8 mouse cellular contexts compared by ENCODE assay signal in the genomic region with DNA sequence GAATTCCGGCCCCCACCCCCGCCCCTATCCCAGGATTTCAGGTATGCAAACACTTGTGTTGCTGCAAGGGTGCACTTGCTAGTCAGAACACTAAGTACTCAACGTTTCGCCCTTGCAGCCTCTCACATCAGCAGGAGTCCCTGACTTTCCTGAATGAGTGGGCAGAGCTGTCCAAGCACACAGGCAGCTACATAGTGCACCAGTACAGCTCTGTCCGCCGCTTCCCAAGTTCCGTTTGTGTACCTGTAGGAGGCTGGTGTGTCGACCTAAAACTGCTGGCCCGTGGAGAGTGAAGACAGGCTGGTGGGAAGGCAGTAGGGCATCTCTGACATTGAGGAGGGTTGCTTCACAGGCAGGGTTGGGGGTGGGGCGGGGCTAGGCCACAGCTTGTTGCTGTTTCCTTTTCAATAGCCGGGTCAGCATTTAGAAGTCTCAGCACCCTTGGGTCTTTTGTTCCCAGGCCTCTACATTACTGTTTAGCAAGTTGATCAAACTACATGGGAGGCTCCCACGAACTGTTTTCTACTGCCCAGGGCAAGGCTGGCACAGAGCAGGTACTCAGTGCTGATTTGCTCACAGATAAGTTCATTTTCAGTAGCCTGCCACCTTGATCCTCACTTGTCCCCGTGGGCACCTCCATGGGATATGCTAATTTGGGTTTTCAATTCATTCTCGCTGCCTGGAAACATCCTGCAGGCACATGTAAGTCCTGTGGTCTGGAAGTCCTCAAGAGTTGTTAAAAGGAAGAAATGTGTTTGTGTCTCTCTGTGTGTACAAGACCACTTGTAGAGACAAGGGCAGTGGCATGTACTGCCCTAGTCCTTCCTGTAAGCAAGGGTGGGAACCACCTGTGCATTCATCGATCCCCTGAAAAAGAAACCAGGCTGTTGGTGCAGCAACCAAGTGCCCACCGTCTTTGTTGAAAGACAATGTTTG. TPM values are rescaled to one million over a fixed set of nuclear protein-coding genes. Genes with fewer than 3 reads are reported as not detected.
DNase-seq lines count a peak whose midpoint lies in the region; ATAC-seq and TF ChIP-seq lines count a peak whose summit lies in the region.

No protein-coding gene starts in this region.

- no peak for DNase-seq in left cerebral cortex, adult 2 months (ENCODE audit: extremely low spot score in 1 of 2, low spot score in 2 of 2)
- DNase-seq in left cerebral cortex, adult 8-10 months (ENCODE audit: low spot score in 2 of 2) = no peak
- DNase-seq in hindbrain, embryonic 14.5 days (ENCODE audit: low spot score) = no peak
- no peak for DNase-seq in liver, embryonic 11.5 days (ENCODE audit: low spot score)
- no peak for DNase-seq in right cerebral cortex, postnatal 4 days
- no peak for DNase-seq in gastrocnemius, adult 18-20 months (ENCODE audit: low spot score)

- peaks cover 16% of the 10 kb centered on the region for H3K4me1 ChIP-seq in bone marrow, adult 2 months (ENCODE audit: control insufficient read depth, insufficient read depth, low read length)
- H3K4me1 ChIP-seq in hindbrain, embryonic 14.5 days (replicated peaks; ENCODE audit: control insufficient read depth, insufficient read depth, low read length) = peaks cover 8% of the 10 kb centered on the region; the same call in 1 of the 2 replicates
- H3K4me1 ChIP-seq in liver, embryonic 11.5 days (replicated peaks; ENCODE audit: control insufficient read depth, insufficient read depth, low read length) = peaks cover 41% of the 10 kb centered on the region
- peaks cover 42% of the 10 kb centered on the region for H3K4me1 ChIP-seq in small intestine, adult 2 months (ENCODE audit: control insufficient read depth, insufficient read depth, insufficient read length, low read length)

- peak overlapping the region; percentile 87 for H3K4me3 ChIP-seq in left cerebral cortex, adult 2 months
- no peak overlapping the region for H3K4me3 ChIP-seq in bone marrow, adult 2 months (replicated peaks; ENCODE audit: control insufficient read depth, low read depth, low read length)
- H3K4me3 ChIP-seq in hindbrain, embryonic 14.5 days (replicated peaks; ENCODE audit: low read length) = no peak overlapping the region
- peak overlapping the region; percentile 68 for H3K4me3 ChIP-seq in liver, embryonic 11.5 days (ENCODE audit: low read depth, low read length)
- no peak overlapping the region for H3K4me3 ChIP-seq in small intestine, adult 2 months (ENCODE audit: low read depth, low read length)

- no peak for ATAC-seq in hindbrain, embryonic 14.5 days (ENCODE audit: low FRiP score)
- ATAC-seq in liver, embryonic 11.5 days (replicated peaks; ENCODE audit: low FRiP score) = peak; percentile 1; the same call in 1 of the 2 replicates

- 49% methylated on average over 16 of the region's 16 CpGs for WGBS in bone marrow, adult 2 months
- 20% methylated on average over 16 of the region's 16 CpGs for WGBS in hindbrain, embryonic 14.5 days
- WGBS in liver, embryonic 11.5 days = 35% methylated on average over 16 of the region's 16 CpGs
- 54% methylated on average over 16 of the region's 16 CpGs for WGBS in small intestine, adult 2 months

- H3K27me3 ChIP-seq in hindbrain, embryonic 14.5 days (ENCODE audit: control insufficient read depth, insufficient read depth, low read length) = no peaks in the 10 kb centered on the region; the same call in 1 of the 2 replicates
- H3K27me3 ChIP-seq in liver, embryonic 11.5 days (replicated peaks; ENCODE audit: control insufficient read depth, insufficient read depth, low read length) = no peaks in the 10 kb centered on the region
- H3K27me3 ChIP-seq in small intestine, adult 2 months (ENCODE audit: control insufficient read depth, insufficient read depth, low read length) = no peaks in the 10 kb centered on the region

- TF ChIP-seq CTCF in left cerebral cortex, adult 2 months (IDR thresholded peaks at IDR 0.05) = no peak
- no peak for TF ChIP-seq CTCF in bone marrow, adult 2 months (IDR thresholded peaks at IDR 0.05; ENCODE audit: control insufficient read depth, insufficient read depth, low read length)
- no peak for TF ChIP-seq CTCF in small intestine, adult 2 months (IDR thresholded peaks at IDR 0.05; ENCODE audit: extremely low read depth, insufficient read length, insufficient replicate concordance, low read depth, low read length)

- peak overlapping the region; percentile 89 for H3K4me2 ChIP-seq in hindbrain, embryonic 14.5 days (replicated peaks)
- peak overlapping the region; percentile 68 for H3K4me2 ChIP-seq in liver, embryonic 11.5 days

- no peaks in the 10 kb centered on the region for H3K9me3 ChIP-seq in hindbrain, embryonic 14.5 days (ENCODE audit: control insufficient read depth, low read length)
- H3K9me3 ChIP-seq in liver, embryonic 11.5 days (ENCODE audit: control insufficient read depth, low read length) = no peaks in the 10 kb centered on the region

- H3K36me3 ChIP-seq in hindbrain, embryonic 14.5 days (replicated peaks; ENCODE audit: control insufficient read depth, insufficient read depth) = peaks cover 21% of the 10 kb centered on the region
- peaks cover 6% of the 10 kb centered on the region for H3K36me3 ChIP-seq in liver, embryonic 11.5 days (ENCODE audit: control insufficient read depth, insufficient read depth, low read length)
- H3K36me3 ChIP-seq in small intestine, adult 2 months (ENCODE audit: control insufficient read depth, insufficient read depth, low read length) = peaks cover 9% of the 10 kb centered on the region

- no peak overlapping the region for H3K9ac ChIP-seq in hindbrain, embryonic 14.5 days
- peak overlapping the region; percentile 81 for H3K9ac ChIP-seq in liver, embryonic 11.5 days (ENCODE audit: low read depth, low read length)

- no peak for TF ChIP-seq POLR2A in bone marrow, adult 2 months (IDR thresholded peaks at IDR 0.05; ENCODE audit: borderline replicate concordance, control insufficient read depth, low read depth, low read length)
- no peak for TF ChIP-seq POLR2A in small intestine, adult 2 months (IDR thresholded peaks at IDR 0.05; ENCODE audit: low read depth, low read length)

- intact Hi-C loops in left cerebral cortex, adult 2 months (cut with DNase I) = loop anchor here (5.0 kb wide), 1 partner anchor 60 kb away; a partner anchor contains a TSS

- H3K27ac ChIP-seq in left cerebral cortex, adult 2 months = peak overlapping the region; percentile 93
- peak overlapping the region; percentile 56 for H3K27ac ChIP-seq in bone marrow, adult 2 months (ENCODE audit: control insufficient read depth, insufficient read depth, low read depth, low read length, poor library complexity)
- H3K27ac ChIP-seq in hindbrain, embryonic 14.5 days = no peak overlapping the region
- H3K27ac ChIP-seq in liver, embryonic 11.5 days (ENCODE audit: low read depth, low read length) = peak overlapping the region; percentile 25; the same call in 1 of the 2 replicates
- H3K27ac ChIP-seq in small intestine, adult 2 months (ENCODE audit: insufficient read depth, low read depth, low read length) = peak overlapping the region; percentile 26; the same call in 1 of the 2 replicates

RNA-seq across cellular contexts. Expression of a gene that starts 1.2 kb away (rescaled TPM):
- 10 to 100 TPM; 10.2 to 11.3 TPM for total RNA-seq in left cerebral cortex, adult 2 months (2021)
- total RNA-seq in left cerebral cortex, adult 8-10 months (2022) = 10 to 100 TPM; 11.2 to 16.2 (median 14.6) TPM
- polyA plus RNA-seq in bone marrow, adult 2 months (2011; ENCODE audit: insufficient read depth, insufficient read length, low replicate concordance, missing spikeins) = 5.6 and 8.5 TPM in 2 replicates
- polyA plus RNA-seq in hindbrain, embryonic 14.5 days (2014; fragmentation: Nextera tagmentation; extraction: Ambion mirVana) = 4.5 and 4.8 TPM in 2 replicates
- 9.0 and 10.2 TPM in 2 replicates for polyA plus RNA-seq in liver, embryonic 11.5 days (2014; fragmentation: Nextera tagmentation; extraction: Ambion mirVana)
- polyA plus RNA-seq in small intestine, adult 2 months (2012; rRNA removed) = 6.7 and 10.8 TPM in 2 replicates
- 10 to 100 TPM; 15.8 to 16.4 TPM for total RNA-seq in gastrocnemius, adult 18-20 months (2021)

RNA-seq across cellular contexts. Expression of a gene that starts 12.8 kb away (rescaled TPM):
- 100 to 1,000 TPM; 142 to 143 TPM for total RNA-seq in left cerebral cortex, adult 2 months (2021)
- 100 to 1,000 TPM; 131 to 157 (median 144) TPM for total RNA-seq in left cerebral cortex, adult 8-10 months (2022)
- 79.7 and 87.6 TPM in 2 replicates for polyA plus RNA-seq in bone marrow, adult 2 months (2011; ENCODE audit: insufficient read depth, insufficient read length, low replicate concordance, missing spikeins)
- 409 and 428 TPM in 2 replicates for polyA plus RNA-seq in hindbrain, embryonic 14.5 days (2014; fragmentation: Nextera tagmentation; extraction: Ambion mirVana)
- 191 and 204 TPM in 2 replicates for polyA plus RNA-seq in liver, embryonic 11.5 days (2014; fragmentation: Nextera tagmentation; extraction: Ambion mirVana)
- polyA plus RNA-seq in small intestine, adult 2 months (2012; rRNA removed) = 9.7 and 19.5 TPM in 2 replicates
- total RNA-seq in gastrocnemius, adult 18-20 months (2021) = 100 to 1,000 TPM; 276 to 291 TPM

RNA-seq across cellular contexts. Expression of a gene that starts 47.7 kb away (rescaled TPM):
- not detected for total RNA-seq in left cerebral cortex, adult 2 months (2021)
- not detected for total RNA-seq in left cerebral cortex, adult 8-10 months (2022)
- not detected in 2 replicates for polyA plus RNA-seq in bone marrow, adult 2 months (2011; ENCODE audit: insufficient read depth, insufficient read length, low replicate concordance, missing spikeins)
- polyA plus RNA-seq in hindbrain, embryonic 14.5 days (2014; fragmentation: Nextera tagmentation; extraction: Ambion mirVana) = not detected in 2 replicates
- polyA plus RNA-seq in liver, embryonic 11.5 days (2014; fragmentation: Nextera tagmentation; extraction: Ambion mirVana) = not detected in 2 replicates
- polyA plus RNA-seq in small intestine, adult 2 months (2012; rRNA removed) = not detected in 2 replicates
- total RNA-seq in gastrocnemius, adult 18-20 months (2021) = not detected

Comparison
In these comparisons a context has a peak if more than half of its experiments do, and no peak if none do; other contexts are left out.
1. H3K4me3 ChIP-seq: peak in left cerebral cortex, adult 2 months (single experiment) and liver, embryonic 11.5 days (single experiment); none in bone marrow, adult 2 months (single experiment), hindbrain, embryonic 14.5 days (single experiment) and small intestine, adult 2 months (single experiment).